Mouse (Mus musculus): ENCODE results near the gene Cyp1a1. TPM values are rescaled to one million over a fixed set of nuclear protein-coding genes. Genes with fewer than 3 reads are reported as not detected.
"Not testable (repeated sequence)": the region's sequence is repeated elsewhere in the genome, so short reads cannot be mapped to it uniquely, and the experiment has no call there.

Cyp1a1 gene
- polyA plus RNA-seq, 1 experiment = 0.09 TPM

- H3K4me3 ChIP-seq (ENCODE audit: control insufficient read depth, low read depth, low read length) = no peak overlapping the region
- H3K27ac ChIP-seq (ENCODE audit: control insufficient read depth, insufficient read depth, low read depth, low read length) = no peak overlapping the region
- H3K4me1 ChIP-seq (ENCODE audit: control insufficient read depth, insufficient read depth, low read length) = peaks cover 11% of the 10 kb centered on the region
- 0 out of 2 replicates have a peak, but pooled peaks cover 2% of the 10 kb centered on the region for H3K27me3 ChIP-seq (ENCODE audit: control insufficient read depth, insufficient read depth, low read length)
- no peaks in the 10 kb centered on the region for H3K36me3 ChIP-seq (ENCODE audit: control insufficient read depth, insufficient read depth, low read length)
- TF ChIP-seq CTCF (IDR thresholded peaks at IDR 0.05; ENCODE audit: control insufficient read depth, insufficient read depth, insufficient replicate concordance, low read depth, low read length) (no peak), POLR2A (IDR thresholded peaks at IDR 0.05; ENCODE audit: control insufficient read depth, low read depth, low read length) (no peak)
Observed at GRCm38 (mm10) chr9:57698466-57699150, 10.9 kb downstream of the Cyp1a1 start.

- TF ChIP-seq CTCF (IDR thresholded peaks at IDR 0.05; ENCODE audit: control insufficient read depth, insufficient read depth, insufficient replicate concordance, low read depth, low read length) = no peak
- TF ChIP-seq POLR2A (IDR thresholded peaks at IDR 0.05; ENCODE audit: control insufficient read depth, low read depth, low read length) = no peak
Observed at GRCm38 (mm10) chr9:57706496-57706895, 18.8 kb downstream of the Cyp1a1 start.

GRCm38 (mm10) chr9:57708068-57708719, 20.5 kb downstream of the Cyp1a1 start, which contains the start of gene Edc3:
Edc3 (plus strand) TSS chr9:57708540.
- no peak for TF ChIP-seq CTCF (IDR thresholded peaks at IDR 0.05; ENCODE audit: control insufficient read depth, insufficient read depth, insufficient replicate concordance, low read depth, low read length)
- peak; percentile 74 for TF ChIP-seq POLR2A (IDR thresholded peaks at IDR 0.05; ENCODE audit: control insufficient read depth, low read depth, low read length)
- Histone ChIP-seq H3K36me3 (ENCODE audit: control insufficient read depth, insufficient read depth, low read length) (no peaks in the 10 kb centered on the region), H3K4me1 (ENCODE audit: control insufficient read depth, insufficient read depth, low read length) (no peaks in the 10 kb centered on the region; the same call in 1 of the 2 replicates), H3K4me3 (ENCODE audit: control insufficient read depth, low read depth, low read length) (peak within 1 kb of the TSS; percentile 99), H3K27ac (ENCODE audit: control insufficient read depth, insufficient read depth, low read depth, low read length) (peak within 1 kb of the TSS; percentile 89), H3K27me3 (ENCODE audit: control insufficient read depth, insufficient read depth, low read length) (no peaks in the 10 kb centered on the region)

More at GRCm38 (mm10) chr9:57706496-57706895, 18.8 kb downstream of the Cyp1a1 start:
- H3K27me3 ChIP-seq (ENCODE audit: control insufficient read depth, insufficient read depth, low read length) = no peaks in the 10 kb centered on the region
- H3K27ac ChIP-seq (ENCODE audit: control insufficient read depth, insufficient read depth, low read depth, low read length) = no peak overlapping the region
- H3K4me1 ChIP-seq (ENCODE audit: control insufficient read depth, insufficient read depth, low read length) = no peaks in the 10 kb centered on the region; the same call in 1 of the 2 replicates
- H3K36me3 ChIP-seq (ENCODE audit: control insufficient read depth, insufficient read depth, low read length) = no peaks in the 10 kb centered on the region
- H3K4me3 ChIP-seq (ENCODE audit: control insufficient read depth, low read depth, low read length) = no peak overlapping the region

- H3K27me3 ChIP-seq (ENCODE audit: control insufficient read depth, insufficient read depth, low read length) = no peaks in the 10 kb centered on the region
- no peaks in the 10 kb centered on the region; the same call in 1 of the 2 replicates for H3K4me1 ChIP-seq (ENCODE audit: control insufficient read depth, insufficient read depth, low read length)
- TF ChIP-seq CTCF (IDR thresholded peaks at IDR 0.05; ENCODE audit: control insufficient read depth, insufficient read depth, insufficient replicate concordance, low read depth, low read length) (no peak), POLR2A (IDR thresholded peaks at IDR 0.05; ENCODE audit: control insufficient read depth, low read depth, low read length) (no peak)
- H3K27ac ChIP-seq (ENCODE audit: control insufficient read depth, insufficient read depth, low read depth, low read length) = peak overlapping the region; percentile 89
- no peaks in the 10 kb centered on the region for H3K36me3 ChIP-seq (ENCODE audit: control insufficient read depth, insufficient read depth, low read length)
- H3K4me3 ChIP-seq (ENCODE audit: control insufficient read depth, low read depth, low read length) = peak overlapping the region; percentile 99
Observed at GRCm38 (mm10) chr9:57708720-57709274, 21.1 kb downstream of the Cyp1a1 start.

- H3K27me3 ChIP-seq (ENCODE audit: control insufficient read depth, insufficient read depth, low read length); H3K4me1 ChIP-seq (ENCODE audit: control insufficient read depth, insufficient read depth, low read length); H3K4me3 ChIP-seq (ENCODE audit: control insufficient read depth, low read depth, low read length); H3K36me3 ChIP-seq (ENCODE audit: control insufficient read depth, insufficient read depth, low read length); H3K27ac ChIP-seq (ENCODE audit: control insufficient read depth, insufficient read depth, low read depth, low read length): not testable (repeated sequence)
Observed at GRCm38 (mm10) chr9:57710214-57710613, 22.5 kb downstream of the Cyp1a1 start.

- Histone ChIP-seq H3K4me3 (ENCODE audit: control insufficient read depth, low read depth, low read length) (no peak overlapping the region), H3K36me3 (ENCODE audit: control insufficient read depth, insufficient read depth, low read length) (peaks cover 4% of the 10 kb centered on the region), H3K4me1 (ENCODE audit: control insufficient read depth, insufficient read depth, low read length) (no peaks in the 10 kb centered on the region; the same call in 1 of the 2 replicates), H3K27me3 (ENCODE audit: control insufficient read depth, insufficient read depth, low read length) (no peaks in the 10 kb centered on the region), H3K27ac (ENCODE audit: control insufficient read depth, insufficient read depth, low read depth, low read length) (no peak overlapping the region)
- peak; percentile 8; the same call in 1 of the 2 replicates for TF ChIP-seq CTCF (IDR thresholded peaks at IDR 0.05; ENCODE audit: control insufficient read depth, insufficient read depth, insufficient replicate concordance, low read depth, low read length)
- TF ChIP-seq POLR2A (IDR thresholded peaks at IDR 0.05; ENCODE audit: control insufficient read depth, low read depth, low read length) = no peak
Observed at GRCm38 (mm10) chr9:57712194-57712593, 24.5 kb downstream of the Cyp1a1 start.

- Histone ChIP-seq H3K4me3 (ENCODE audit: control insufficient read depth, low read depth, low read length) (no peak overlapping the region), H3K36me3 (ENCODE audit: control insufficient read depth, insufficient read depth, low read length) (peaks cover 4% of the 10 kb centered on the region), H3K27me3 (ENCODE audit: control insufficient read depth, insufficient read depth, low read length) (no peaks in the 10 kb centered on the region), H3K27ac (ENCODE audit: control insufficient read depth, insufficient read depth, low read depth, low read length) (no peak overlapping the region), H3K4me1 (ENCODE audit: control insufficient read depth, insufficient read depth, low read length) (no peaks in the 10 kb centered on the region; the same call in 1 of the 2 replicates)
- TF ChIP-seq CTCF (IDR thresholded peaks at IDR 0.05; ENCODE audit: control insufficient read depth, insufficient read depth, insufficient replicate concordance, low read depth, low read length) (no peak), POLR2A (IDR thresholded peaks at IDR 0.05; ENCODE audit: control insufficient read depth, low read depth, low read length) (no peak)
Observed at GRCm38 (mm10) chr9:57718408-57718807, 30.7 kb downstream of the Cyp1a1 start.

All from testis, adult 2 months (tissue).